Mouse (Mus musculus) hindbrain, embryonic 12.5 days (tissue): ENCODE measurements around the gene Shb. TPM values are rescaled to one million over a fixed set of nuclear protein-coding genes. Genes with fewer than 3 reads are reported as not detected.
A peak's percentile ranks its signal among the peaks of the same experiment; 100 is the strongest.

Experiments
- ATAC-seq: fragments of 200-750 bp; cut with Nextera tagmentation; 2 replicates; pipeline ENCODE4 v1.8.0; 2017; ENCODE audit warnings: moderate TSS enrichment; ENCODE audit not compliant: low FRiP score
- H3K27ac ChIP-seq: fragments of 300-500 bp; sonication (generic); 2 replicates; pipeline ENCODE4 v1.5.1; 2016; ENCODE audit warnings: mild to moderate bottlenecking
- H3K27me3 ChIP-seq: fragments of 300-500 bp; sonication (generic); 2 replicates; pipeline ENCODE4 v1.6.1; 2016; ENCODE audit warnings: mild to moderate bottlenecking
- H3K36me3 ChIP-seq: fragments of 300-500 bp; sonication (generic); 2 replicates; pipeline ENCODE4 v1.6.1; 2016; ENCODE audit warnings: mild to moderate bottlenecking
- H3K4me1 ChIP-seq: fragments of 300-500 bp; sonication (generic); 2 replicates; pipeline ENCODE4 v1.6.1; 2016
- H3K4me2 ChIP-seq: fragments of 300-500 bp; sonication (generic); replicated peaks from 2 replicates; pipeline ENCODE4 v1.6.1; 2016; ENCODE audit warnings: mild to moderate bottlenecking
- H3K4me3 ChIP-seq: fragments of 300-500 bp; sonication (generic); 2 replicates; pipeline ENCODE4 v1.5.1; 2016; ENCODE audit warnings: mild to moderate bottlenecking
- H3K9ac ChIP-seq: fragments of 300-500 bp; sonication (generic); 2 replicates; pipeline ENCODE4 v1.6.1; 2016; ENCODE audit warnings: mild to moderate bottlenecking, moderate library complexity
- H3K9me3 ChIP-seq: fragments of 300-500 bp; sonication (generic); replicated peaks from 2 replicates; pipeline ENCODE4 v1.6.1; 2016; ENCODE audit warnings: mild to moderate bottlenecking
- WGBS: fragments of 180-500 bp; shearing (Covaris S2); methylation state at CpG from one replicate; pipeline ENCODE4 v1.1.7; 2016; 5-methylcytosine and 5-hydroxymethylcytosine counted together
- polyA plus RNA-seq: library from polyadenylated mRNA; unstranded; fragments of >200 nt; fragmentation: Nextera tagmentation; extraction: Ambion mirVana; gene quantifications from 2 replicates; pipeline ENCODE4 v1.2.1, GENCODE M21; 2016

Shb gene
- polyA plus RNA-seq, 1 experiment from 2014 or later = 10.0 TPM

DNA sequence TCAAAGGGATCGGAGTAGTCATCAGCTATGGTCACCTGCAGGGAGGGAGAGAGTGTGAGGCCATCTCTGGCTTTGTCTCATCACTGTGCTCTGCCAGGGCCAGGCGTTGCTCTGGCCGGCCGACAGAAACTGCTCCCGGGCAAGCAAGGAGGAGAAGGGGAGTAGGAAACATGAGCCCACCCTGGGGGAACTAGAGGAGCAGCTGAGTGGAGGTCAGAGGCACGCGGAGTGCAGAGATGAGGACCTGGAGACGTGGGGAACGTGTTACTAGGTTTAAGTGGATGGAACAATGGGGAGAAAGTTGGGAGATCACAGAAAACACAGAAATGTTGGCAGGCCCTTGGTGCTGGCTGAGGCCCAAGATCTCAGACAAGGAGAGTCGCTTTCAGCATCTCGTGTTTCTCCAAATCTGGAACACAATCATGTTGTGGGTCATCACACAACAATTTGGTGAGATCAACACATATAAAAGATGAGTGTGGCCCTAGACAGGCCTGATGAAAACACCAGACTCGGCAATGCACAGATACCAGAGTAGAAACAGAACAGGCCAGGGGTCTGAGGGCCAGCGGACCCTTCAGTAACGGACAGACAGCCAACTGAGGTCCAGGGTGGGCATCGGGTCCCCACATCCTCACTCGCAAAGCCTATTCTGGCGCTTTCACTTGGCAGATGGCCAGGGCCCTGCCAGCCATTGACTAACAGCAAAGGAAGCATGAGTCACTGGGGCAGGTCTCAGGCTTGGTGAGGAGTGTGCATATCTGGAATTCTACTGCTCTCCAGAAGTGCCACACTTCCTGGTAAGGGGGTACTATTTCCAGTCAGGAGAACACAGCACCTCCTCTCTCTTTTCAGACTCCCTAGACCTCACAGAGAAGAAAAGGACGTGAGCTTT, 42.9 kb downstream of the Shb start:
- H3K9ac ChIP-seq = no peak overlapping the region
- peak; percentile 23 for ATAC-seq

DNA sequence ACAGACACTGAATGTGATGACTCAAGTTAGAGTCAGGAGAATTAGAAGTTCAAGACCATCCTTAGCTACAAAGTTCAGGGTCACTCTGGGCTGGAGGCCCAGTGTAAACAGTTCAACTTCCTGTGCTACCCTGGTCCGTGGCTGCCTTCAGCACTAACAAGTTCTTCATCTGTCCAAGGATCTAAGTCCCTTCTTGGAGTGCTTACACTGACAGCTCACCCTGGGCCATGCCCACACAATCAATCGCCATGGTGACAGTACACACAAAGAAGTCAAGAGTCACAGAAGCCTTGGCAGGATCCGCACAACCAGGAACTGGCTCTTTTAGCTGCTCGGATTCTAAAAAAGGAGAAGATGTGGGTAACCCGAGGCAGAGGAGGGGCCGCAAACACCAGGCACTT, 44.6 kb downstream of the Shb start:
- Histone ChIP-seq H3K4me1 (peaks cover 59% of the 10 kb centered on the region), H3K27ac (no peak overlapping the region), H3K4me3 (no peak overlapping the region), H3K36me3 (no peaks in the 10 kb centered on the region), H3K9ac (no peak overlapping the region), H3K4me2 (no peak overlapping the region), H3K9me3 (no peaks in the 10 kb centered on the region), H3K27me3 (peaks cover 5% of the 10 kb centered on the region; the same call in 1 of the 2 replicates)
- no peak for ATAC-seq
- WGBS = 27% methylated on average over 6 of the region's 6 CpGs

More for the DNA sequence above, 42.9 kb downstream of the Shb start:
- Histone ChIP-seq H3K4me3 (no peak overlapping the region), H3K27me3 (peaks cover 15% of the 10 kb centered on the region; the same call in 1 of the 2 replicates), H3K4me1 (peaks cover 70% of the 10 kb centered on the region), H3K27ac (peak overlapping the region; percentile 76), H3K4me2 (no peak overlapping the region; the same call in 1 of the 2 replicates), H3K9me3 (no peaks in the 10 kb centered on the region), H3K36me3 (no peaks in the 10 kb centered on the region)
- WGBS = 21% methylated on average over 18 of the region's 18 CpGs

DNA sequence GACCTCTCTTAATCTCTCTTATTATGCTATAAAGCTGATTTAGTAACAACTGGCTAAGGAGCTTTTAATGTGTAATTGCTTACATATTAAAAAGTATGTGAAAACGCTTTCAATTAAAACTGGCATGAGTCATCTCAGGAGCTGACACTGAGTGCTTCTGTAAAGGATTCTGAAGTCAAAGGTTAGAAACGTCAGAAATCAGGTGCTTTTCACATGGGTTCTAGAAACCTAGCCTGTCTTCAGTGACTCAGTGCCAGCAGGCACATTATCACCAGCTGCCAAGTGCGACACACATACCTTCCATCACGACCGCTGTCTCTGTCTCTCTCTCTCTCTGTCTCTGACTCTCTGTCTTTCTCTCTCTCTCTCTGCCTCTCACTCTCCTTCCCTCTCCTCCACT, 47.2 kb downstream of the Shb start:
- ATAC-seq = no peak
- H3K4me1 ChIP-seq = peaks cover 41% of the 10 kb centered on the region

GRCm38 (mm10) chr4:45483271-45484245, 48.7 kb downstream of the Shb start:
- H3K27me3 ChIP-seq = peaks cover 5% of the 10 kb centered on the region; the same call in 1 of the 2 replicates
- no peak overlapping the region for H3K9ac ChIP-seq
- ATAC-seq = no peak
- H3K4me3 ChIP-seq = no peak overlapping the region
- no peak overlapping the region for H3K4me2 ChIP-seq
- H3K4me1 ChIP-seq = peaks cover 39% of the 10 kb centered on the region
- no peaks in the 10 kb centered on the region for H3K36me3 ChIP-seq
- no peak overlapping the region for H3K27ac ChIP-seq
- no peaks in the 10 kb centered on the region for H3K9me3 ChIP-seq
- WGBS = 64% methylated on average over 8 of the region's 8 CpGs

More for the DNA sequence above, 47.2 kb downstream of the Shb start:
- no peaks in the 10 kb centered on the region for H3K9me3 ChIP-seq
- 77% methylated on average over 5 of the region's 5 CpGs for WGBS
- no peak overlapping the region for H3K27ac ChIP-seq
- H3K27me3 ChIP-seq = peaks cover 5% of the 10 kb centered on the region; the same call in 1 of the 2 replicates
- no peak overlapping the region for H3K4me2 ChIP-seq
- H3K4me3 ChIP-seq = no peak overlapping the region
- no peaks in the 10 kb centered on the region for H3K36me3 ChIP-seq
- H3K9ac ChIP-seq = no peak overlapping the region

GRCm38 (mm10) chr4:45482271-45482670, 50.0 kb downstream of the Shb start:
- Histone ChIP-seq H3K27ac (no peak overlapping the region), H3K4me1 (peaks cover 40% of the 10 kb centered on the region), H3K9me3 (no peaks in the 10 kb centered on the region), H3K9ac (no peak overlapping the region), H3K4me3 (no peak overlapping the region), H3K36me3 (no peaks in the 10 kb centered on the region), H3K27me3 (peaks cover 5% of the 10 kb centered on the region; the same call in 1 of the 2 replicates), H3K4me2 (no peak overlapping the region)
- no peak for ATAC-seq
- WGBS = 88% methylated on average over 13 of the region's 13 CpGs

DNA sequence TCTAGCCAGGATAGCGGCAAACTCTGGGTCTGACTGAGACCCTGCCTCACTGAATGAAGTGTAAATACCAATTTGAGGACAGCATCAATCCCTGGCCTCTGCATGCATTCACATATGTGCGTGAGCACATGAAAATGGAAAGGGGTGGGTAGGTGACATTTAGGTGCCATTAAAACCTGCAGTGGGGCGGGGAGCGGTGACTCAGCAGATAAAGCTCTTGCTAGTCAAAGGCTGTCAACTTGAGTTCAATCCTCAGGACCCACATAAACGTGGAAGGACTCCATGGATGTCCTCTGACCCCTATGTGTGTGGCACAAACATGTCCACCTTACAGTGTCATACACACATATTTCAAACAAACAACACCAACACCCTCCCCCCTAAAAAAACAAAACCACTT, 50.8 kb downstream of the Shb start:
- Histone ChIP-seq H3K36me3 (no peaks in the 10 kb centered on the region), H3K4me2 (no peak overlapping the region), H3K4me3 (no peak overlapping the region), H3K27ac (no peak overlapping the region), H3K9me3 (no peaks in the 10 kb centered on the region), H3K4me1 (peaks cover 48% of the 10 kb centered on the region), H3K27me3 (peaks cover 5% of the 10 kb centered on the region; the same call in 1 of the 2 replicates), H3K9ac (no peak overlapping the region)
- no peak for ATAC-seq
- WGBS = 85% methylated on average over 5 of the region's 5 CpGs

DNA sequence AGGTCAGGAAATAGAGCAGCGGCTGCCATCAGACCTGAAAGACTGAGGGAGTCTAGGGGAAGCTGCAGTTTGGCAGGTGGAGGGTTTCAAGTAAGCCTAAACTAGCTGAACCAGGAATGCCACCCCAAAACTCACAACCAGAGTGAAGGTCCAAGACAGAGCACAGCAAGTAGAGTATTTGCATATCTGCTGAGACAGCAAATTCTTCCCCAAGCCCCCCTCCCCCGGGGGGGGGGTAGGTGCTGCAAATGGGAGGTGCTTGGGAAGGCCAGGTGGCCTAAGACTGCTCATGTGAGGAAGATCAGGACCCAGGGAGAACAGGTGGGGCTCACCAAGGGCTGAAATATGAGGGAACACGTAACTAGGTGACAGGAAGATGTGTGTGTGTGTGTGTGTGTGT, 51.7 kb downstream of the Shb start:
- Histone ChIP-seq H3K27me3 (peaks cover 2% of the 10 kb centered on the region; the same call in 1 of the 2 replicates), H3K4me2 (no peak overlapping the region), H3K4me3 (no peak overlapping the region), H3K9me3 (no peaks in the 10 kb centered on the region), H3K36me3 (no peaks in the 10 kb centered on the region), H3K27ac (no peak overlapping the region), H3K4me1 (peaks cover 56% of the 10 kb centered on the region), H3K9ac (no peak overlapping the region)
- 54% methylated on average over 3 of the region's 3 CpGs for WGBS
- ATAC-seq = no peak

DNA sequence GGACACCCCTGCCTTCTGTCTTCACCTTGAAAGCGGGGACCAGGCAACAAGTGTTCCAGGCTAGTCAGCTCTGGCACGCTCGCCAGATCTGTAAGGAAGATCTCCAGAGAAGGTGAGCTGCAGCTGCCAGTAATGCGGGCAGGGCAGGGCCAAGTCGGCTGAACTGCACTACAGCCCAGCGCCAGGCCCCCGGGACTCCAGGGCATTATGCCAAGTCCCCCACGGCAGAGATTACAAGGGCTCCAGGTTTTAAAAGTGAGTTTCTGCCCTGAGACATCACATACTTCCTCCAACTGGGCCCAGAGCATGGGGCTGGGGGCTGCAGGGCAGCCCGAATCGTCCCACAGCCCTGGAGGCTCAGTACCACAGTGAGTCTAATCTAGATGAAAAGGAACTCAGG, 52.8 kb downstream of the Shb start:
- Histone ChIP-seq H3K9ac (no peak overlapping the region), H3K4me2 (no peak overlapping the region), H3K27ac (no peak overlapping the region), H3K36me3 (no peaks in the 10 kb centered on the region), H3K27me3 (no peaks in the 10 kb centered on the region), H3K4me3 (no peak overlapping the region), H3K9me3 (no peaks in the 10 kb centered on the region), H3K4me1 (peaks cover 62% of the 10 kb centered on the region)
- WGBS = 78% methylated on average over 10 of the region's 10 CpGs
- ATAC-seq = no peak

GRCm38 (mm10) chr4:45478178-45478577, 54.1 kb downstream of the Shb start:
- H3K27ac ChIP-seq = peak overlapping the region; percentile 63; the same call in 1 of the 2 replicates
- H3K9ac ChIP-seq = no peak overlapping the region
- peaks cover 68% of the 10 kb centered on the region for H3K4me1 ChIP-seq
- no peak overlapping the region for H3K4me2 ChIP-seq
- no peaks in the 10 kb centered on the region for H3K36me3 ChIP-seq
- 34% methylated on average over 7 of the region's 7 CpGs for whole genome bisulfite sequencing
- no peaks in the 10 kb centered on the region for H3K9me3 ChIP-seq
- no peak overlapping the region for H3K4me3 ChIP-seq
- ATAC-seq = peak; percentile 36
- no peaks in the 10 kb centered on the region for H3K27me3 ChIP-seq

GRCm38 (mm10) chr4:45477047-45477446, 55.2 kb downstream of the Shb start:
- Histone ChIP-seq H3K27me3 (no peaks in the 10 kb centered on the region), H3K27ac (no peak overlapping the region), H3K36me3 (no peaks in the 10 kb centered on the region), H3K4me2 (no peak overlapping the region), H3K4me1 (peaks cover 79% of the 10 kb centered on the region), H3K4me3 (no peak overlapping the region), H3K9ac (0 out of 2 replicates have a peak overlapping the region, but pooled peaks have one; percentile 4), H3K9me3 (no peaks in the 10 kb centered on the region)
- WGBS = 71% methylated on average over 3 of the region's 3 CpGs
- no peak for ATAC-seq

DNA sequence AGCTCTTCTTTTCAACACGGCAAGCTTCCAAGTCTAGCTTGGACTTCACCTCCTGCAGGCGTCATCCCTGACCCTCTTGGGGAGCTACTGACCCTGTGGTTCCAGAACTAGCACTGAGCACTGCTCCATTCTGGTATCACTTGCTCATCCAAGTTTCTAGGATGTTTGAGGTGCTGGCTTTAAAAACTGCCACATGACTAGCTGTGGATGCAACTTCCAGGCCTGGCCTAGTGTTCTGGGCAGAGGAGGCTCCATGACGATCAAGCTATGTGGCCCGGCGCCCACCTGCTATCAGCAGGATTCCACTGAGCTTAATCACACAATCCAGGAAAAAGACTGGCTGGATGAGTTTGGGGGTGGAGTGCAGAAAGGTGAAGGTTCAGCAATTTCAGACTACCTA, 57.4 kb downstream of the Shb start:
- Histone ChIP-seq H3K9ac (no peak overlapping the region), H3K36me3 (no peaks in the 10 kb centered on the region), H3K4me3 (no peak overlapping the region), H3K27ac (no peak overlapping the region), H3K9me3 (no peaks in the 10 kb centered on the region), H3K4me1 (peaks cover 80% of the 10 kb centered on the region), H3K4me2 (no peak overlapping the region), H3K27me3 (no peaks in the 10 kb centered on the region)
- ATAC-seq = no peak
- 93% methylated on average over 5 of the region's 5 CpGs for WGBS

- H3K27ac ChIP-seq = 0 out of 2 replicates have a peak overlapping the region, but pooled peaks have one; percentile 81
- H3K4me2 ChIP-seq = no peak overlapping the region
- H3K4me3 ChIP-seq = no peak overlapping the region
- peaks cover 78% of the 10 kb centered on the region for H3K4me1 ChIP-seq
- 88% methylated on average over 4 of the region's 4 CpGs for WGBS
- no peaks in the 10 kb centered on the region for H3K9me3 ChIP-seq
- H3K36me3 ChIP-seq = no peaks in the 10 kb centered on the region
- no peaks in the 10 kb centered on the region for H3K27me3 ChIP-seq
- ATAC-seq = no peak
- no peak overlapping the region for H3K9ac ChIP-seq
Observed at GRCm38 (mm10) chr4:45474131-45474530, 58.1 kb downstream of the Shb start.
